Mouse (Mus musculus) heart, postnatal 0 days (tissue): ENCODE results near the gene Stx8.

ENCODE experiments used
- CTCF ChIP-seq: IDR thresholded peaks from 2 replicates; pipeline ENCODE4 v1.5.1; 2016; ENCODE audit warnings: antibody characterized with exemption, control low read depth, low read depth
- EP300 ChIP-seq: IDR thresholded peaks from 2 replicates; pipeline ENCODE4 v1.6.1; 2016; ENCODE audit warnings: antibody characterized with exemption, low read depth

DNA sequence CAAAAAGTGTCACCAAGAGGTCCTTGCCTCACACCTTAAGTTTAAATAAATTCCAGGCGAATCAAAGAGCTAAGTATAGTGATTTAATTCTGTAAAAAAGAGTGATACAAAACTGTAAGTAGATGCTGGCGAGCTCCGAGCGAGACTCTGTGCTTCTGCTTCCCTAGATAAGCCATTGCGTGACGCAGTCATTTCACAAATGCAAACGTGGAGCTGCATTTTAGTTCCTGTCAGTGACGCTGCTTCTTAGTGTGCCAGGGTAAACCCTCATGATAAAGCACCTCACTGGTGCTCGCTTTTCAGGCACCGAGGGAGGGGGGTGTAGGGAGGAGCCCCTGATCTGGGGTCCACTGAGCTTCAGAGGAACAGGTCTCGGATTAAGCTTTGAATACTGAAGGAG lies 53.2 kb downstream of the Stx8 start:
- TF ChIP-seq CTCF: no peak
- no peak for TF ChIP-seq EP300
